Mouse (Mus musculus) heart, adult 9 months (tissue): ENCODE measurements at regions not wholly inside any gene's neighbourhood (a gene's known extent, or its start where the extent isn't known, plus 50 kb on each side); places are given as distances from the start of the nearest gene placed in this dataset.

ENCODE experiments used
- DNase-seq, 2 experiments: peaks; one replicate each; pipeline ENCODE4 v3.0.0; 2022; ENCODE audit warnings: low spot score in 2 of 2

- DNase-seq: no peak
These were observed 73.7 kb upstream of the Igsf21 start for GRCm38 (mm10) chr4:140320120-140320921.

DNA sequence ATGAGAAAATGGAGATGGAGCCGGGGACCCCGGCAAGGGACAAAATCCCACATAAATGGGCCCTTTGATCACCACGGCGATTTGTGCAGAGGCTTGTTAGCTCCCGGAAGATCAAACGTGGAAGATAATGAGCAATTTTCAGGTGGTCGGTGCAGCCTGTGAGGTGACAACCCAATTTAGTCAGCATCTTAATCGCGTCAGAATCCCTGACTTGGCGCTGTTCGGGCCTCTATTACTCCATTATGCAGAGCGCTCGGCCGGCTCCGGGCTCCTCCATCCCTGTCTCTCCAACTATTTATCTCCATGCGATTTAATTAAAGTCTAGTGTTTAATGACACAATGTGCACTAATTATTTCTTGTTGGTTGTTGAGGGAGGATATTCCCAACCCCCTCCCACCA lies 66.1 kb upstream of the Igsf21 start:
- DNase-seq: no peak

GRCm38 (mm10) chr4:140307481-140307880 lies 60.9 kb upstream of the Igsf21 start:
- no peak for DNase-seq

GRCm38 (mm10) chr4:140304960-140305359 lies 58.4 kb upstream of the Igsf21 start:
- no peak for DNase-seq

GRCm38 (mm10) chr4:140301661-140302060 lies 55.1 kb upstream of the Igsf21 start:
- no peak for DNase-seq

- DNase-seq: no peak
These were observed 51.5 kb upstream of the Igsf21 start for GRCm38 (mm10) chr4:140297912-140298620.
